Mouse (Mus musculus) neural tube, embryonic 14.5 days (tissue): ENCODE measurements at regions not wholly inside any gene's neighbourhood (a gene's known extent, or its start where the extent isn't known, plus 50 kb on each side); places are given as distances from the start of the nearest gene placed in this dataset. TPM values are rescaled to one million over a fixed set of nuclear protein-coding genes. Genes with fewer than 3 reads are reported as not detected.
"Not testable (repeated sequence)": the region's sequence is repeated elsewhere in the genome, so short reads cannot be mapped to it uniquely, and the experiment has no call there.

Source experiments
- ATAC-seq: fragments of 200-750 bp; cut with Nextera tagmentation; 2 replicates; pipeline ENCODE4 v1.8.0; 2017; ENCODE audit warnings: low read depth, mild to moderate bottlenecking, moderate TSS enrichment, moderate library complexity
- H3K27ac ChIP-seq: fragments of 300-500 bp; sonication (generic); 2 replicates; pipeline ENCODE4 v1.5.1; 2014; ENCODE audit warnings: low read depth, mild to moderate bottlenecking, control low read depth, low read length, moderate library complexity, mixed read lengths
- H3K27me3 ChIP-seq: fragments of 300-500 bp; sonication (generic); 2 replicates; pipeline ENCODE4 v1.6.1; 2014; ENCODE audit warnings: low read length; ENCODE audit not compliant: control insufficient read depth, insufficient read depth
- H3K36me3 ChIP-seq: fragments of 300-500 bp; sonication (generic); 2 replicates; pipeline ENCODE4 v1.6.1; 2014; ENCODE audit warnings: low read length, mixed read lengths; ENCODE audit not compliant: control insufficient read depth, insufficient read depth
- H3K4me1 ChIP-seq: fragments of 300-500 bp; sonication (generic); 2 replicates; pipeline ENCODE4 v1.6.1; 2014; ENCODE audit warnings: low read length; ENCODE audit not compliant: control insufficient read depth, insufficient read depth
- H3K4me2 ChIP-seq: fragments of 300-500 bp; sonication (generic); 2 replicates; pipeline ENCODE4 v1.6.1; 2014; ENCODE audit warnings: mild to moderate bottlenecking, low read depth, low read length, control low read depth
- H3K4me3 ChIP-seq: fragments of 300-500 bp; sonication (generic); 2 replicates; pipeline ENCODE4 v1.5.1; 2014; ENCODE audit warnings: low read depth, low read length, control low read depth, mixed read lengths
- H3K9ac ChIP-seq: fragments of 300-500 bp; sonication (generic); replicated peaks from 2 replicates; pipeline ENCODE4 v1.6.1; 2014; ENCODE audit warnings: low read depth, mild to moderate bottlenecking, control low read depth, low read length, mixed read lengths
- H3K9me3 ChIP-seq: fragments of 300-500 bp; sonication (generic); 2 replicates; pipeline ENCODE4 v1.6.1; 2016; ENCODE audit warnings: low read length; ENCODE audit not compliant: control insufficient read depth
- WGBS: fragments of 180-500 bp; shearing (Covaris S2); extraction: QIAGEN DNeasy Blood & Tissue Kit; methylation state at CpG from one replicate; pipeline ENCODE4 v1.1.7; 2014; 5-methylcytosine and 5-hydroxymethylcytosine counted together
- microRNA-seq: library from miRNA; unstranded; fragments of <30 nt; microRNA quantifications from one replicate; pipeline ENCODE4, GENCODE M21; 2016

- not testable (repeated sequence) for H3K4me1 ChIP-seq, H3K36me3 ChIP-seq, H3K4me3 ChIP-seq, H3K9me3 ChIP-seq, H3K9ac ChIP-seq, H3K4me2 ChIP-seq, H3K27ac ChIP-seq, ATAC-seq, H3K27me3 ChIP-seq
- 63% methylated on average over 1 of the region's 3 CpGs for WGBS
Measured at GRCm38 (mm10) chr16:65456948-65457347, 63.4 kb upstream of the Pou1f1 start.

GRCm38 (mm10) chr16:65458234-65458633 is 62.1 kb upstream of the Pou1f1 start:
- 93% methylated on average over 3 of the region's 3 CpGs for whole genome bisulfite sequencing
- ATAC-seq = no peak

GRCm38 (mm10) chr16:65469681-65470080 is 50.6 kb upstream of the Pou1f1 start:
- 78% methylated on average over 4 of the region's 4 CpGs for whole genome bisulfite sequencing
- ATAC-seq = no peak
- H3K27ac ChIP-seq = no peak overlapping the region
- no peaks in the 10 kb centered on the region for H3K4me1 ChIP-seq
- no peak overlapping the region for H3K4me2 ChIP-seq
- no peak overlapping the region for H3K9ac ChIP-seq
- H3K4me3 ChIP-seq = no peak overlapping the region
- H3K27me3 ChIP-seq = no peaks in the 10 kb centered on the region
- no peaks in the 10 kb centered on the region for H3K36me3 ChIP-seq
- no peaks in the 10 kb centered on the region for H3K9me3 ChIP-seq

More at GRCm38 (mm10) chr16:65458234-65458633, 62.1 kb upstream of the Pou1f1 start:
- Histone ChIP-seq H3K9ac (no peak overlapping the region), H3K4me1 (no peaks in the 10 kb centered on the region), H3K27ac (no peak overlapping the region), H3K36me3 (no peaks in the 10 kb centered on the region), H3K4me3 (no peak overlapping the region), H3K27me3 (no peaks in the 10 kb centered on the region), H3K9me3 (no peaks in the 10 kb centered on the region), H3K4me2 (no peak overlapping the region)

Small RNA genes in the stretch of these regions (microRNA-seq; reads per million reads assigned to microRNA genes)
- not detected for gene Gm23659
